22 mouse cellular contexts compared by ENCODE assay signal in genomic region chr14:27396424-27396823, GRCm38 (mm10).
"Had no signal": no experiment of that assay in that cellular context is flagged by ENCODE, and none has a peak within 500 bp of the region (broad histone marks: within the 10 kb centered on the region; RNA-seq: fewer than 3 reads in every experiment).

No protein-coding gene starts in this region.

- H3K4me2 ChIP-seq: heart, embryonic 12.5 days; hindbrain, embryonic 12.5 days; hindbrain, embryonic 14.5 days; intestine, embryonic 15.5 days; limb, embryonic 12.5 days had no signal

- DNase-seq: gastrocnemius, postnatal 25 days; heart, adult 18-20 months; heart, postnatal 10 days; heart, postnatal 4 days; kidney, adult 18-20 months; kidney, adult 8-10 months; kidney, postnatal 10 days; kidney, postnatal 25 days; liver had no signal

- H3K9me3 ChIP-seq: heart, embryonic 10.5 days; heart, embryonic 12.5 days; hindbrain, embryonic 10.5 days; hindbrain, embryonic 12.5 days; intestine, embryonic 15.5 days; limb, embryonic 10.5 days; limb, embryonic 12.5 days had no signal

- H3K27ac ChIP-seq: heart, embryonic 10.5 days; hindbrain, embryonic 10.5 days; hindbrain, embryonic 12.5 days; hindbrain, embryonic 14.5 days; intestine, embryonic 15.5 days; layer of hippocampus, adult 2 months; left cerebral cortex, adult 2 months; limb, embryonic 10.5 days; limb, embryonic 12.5 days had no signal

- H3K9ac ChIP-seq: heart, embryonic 12.5 days; hindbrain, embryonic 12.5 days; hindbrain, embryonic 14.5 days; intestine, embryonic 15.5 days; limb, embryonic 12.5 days had no signal

- H3K36me3 ChIP-seq: hindbrain, embryonic 10.5 days; hindbrain, embryonic 12.5 days; intestine, embryonic 15.5 days; limb, embryonic 10.5 days had no signal

- H3K4me1 ChIP-seq: hindbrain, embryonic 12.5 days; intestine, embryonic 15.5 days; limb, embryonic 10.5 days had no signal

- H3K27me3 ChIP-seq: heart, embryonic 12.5 days; hindbrain, embryonic 12.5 days; intestine, embryonic 15.5 days; limb, embryonic 12.5 days had no signal

- H3K4me3 ChIP-seq: heart, embryonic 10.5 days; heart, embryonic 12.5 days; hindbrain, embryonic 10.5 days; hindbrain, embryonic 12.5 days; intestine, embryonic 15.5 days; layer of hippocampus, adult 2 months; left cerebral cortex, adult 2 months; limb, embryonic 10.5 days; limb, embryonic 12.5 days had no signal

- ATAC-seq: hindbrain, embryonic 16.5 days; inflammation-experienced regulatory T-cells, adult 6 months; intestine, embryonic 15.5 days; intestine, postnatal 0 days had no signal
